In the genomic region with DNA sequence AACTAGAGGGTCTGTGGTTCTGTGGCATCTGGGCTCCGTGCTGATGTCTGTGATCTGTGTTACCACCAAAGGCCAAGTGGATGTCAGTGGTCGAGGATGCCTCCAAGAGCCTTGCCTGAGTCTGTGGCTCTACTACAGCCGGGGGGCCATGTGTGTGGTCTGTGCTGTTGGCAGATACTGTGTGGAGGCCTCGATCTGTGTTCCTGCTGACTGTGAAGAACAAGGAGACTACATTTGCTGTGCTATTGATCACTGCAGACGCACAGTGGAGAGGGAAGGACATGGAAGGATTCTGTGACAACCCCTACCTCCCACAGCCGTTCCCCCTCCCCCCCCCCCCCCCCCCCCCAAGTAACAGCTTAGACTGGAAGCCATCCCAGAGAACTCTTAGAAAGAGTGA, we compare ENCODE assay signal across 24 mouse cellular contexts. TPM values are rescaled to one million over a fixed set of nuclear protein-coding genes. Genes with fewer than 3 reads are reported as not detected.
DNase-seq lines count a peak whose midpoint lies in the region; ATAC-seq and TF ChIP-seq lines count a peak whose summit lies in the region.
"Not testable (repeated sequence)": the region's sequence is repeated elsewhere in the genome, so short reads cannot be mapped to it uniquely, and the experiment has no call there.
"Had no signal": no experiment of that assay in that cellular context is flagged by ENCODE, and none has a peak within 500 bp of the region (broad histone marks: within the 10 kb centered on the region; RNA-seq: fewer than 3 reads in every experiment).

No protein-coding gene starts in this region.

- not testable (repeated sequence) for H3K4me3 ChIP-seq in forebrain, embryonic 11.5 days (ENCODE audit: low read depth, low read length); hindbrain, embryonic 15.5 days; hindbrain, postnatal 0 days (ENCODE audit: low read length); intestine, embryonic 15.5 days (replicated peaks); midbrain, embryonic 12.5 days; midbrain, embryonic 15.5 days; midbrain, postnatal 0 days (ENCODE audit: low read depth, low read length); neural tube, embryonic 13.5 days

- not testable (repeated sequence) for H3K9ac ChIP-seq in forebrain, embryonic 11.5 days (ENCODE audit: low read length); hindbrain, embryonic 15.5 days; hindbrain, postnatal 0 days (replicated peaks; ENCODE audit: low read length); intestine, embryonic 15.5 days; midbrain, embryonic 12.5 days (replicated peaks); midbrain, embryonic 15.5 days; midbrain, postnatal 0 days (replicated peaks; ENCODE audit: low read length, poor library complexity, severe bottlenecking); neural tube, embryonic 13.5 days

- ATAC-seq in forebrain, embryonic 11.5 days (replicated peaks; ENCODE audit: low FRiP score): 0 out of 2 replicates have a peak, but pooled peaks have one; percentile 33
- ATAC-seq in hindbrain, embryonic 15.5 days (ENCODE audit: low FRiP score, low read depth): 0 out of 2 replicates have a peak, but pooled peaks have one; percentile 48
- ATAC-seq in hindbrain, postnatal 0 days: peak; percentile 62; the same call in 1 of the 2 replicates
- ATAC-seq in intestine, embryonic 15.5 days: peak; percentile 34; the same call in 1 of the 2 replicates
- ATAC-seq in midbrain, embryonic 12.5 days (ENCODE audit: low FRiP score, low read depth): peak; percentile 38; the same call in 1 of the 2 replicates
- 0 out of 2 replicates have a peak, but pooled peaks have one; percentile 17 for ATAC-seq in midbrain, embryonic 15.5 days (replicated peaks)
- ATAC-seq in midbrain, postnatal 0 days (ENCODE audit: low FRiP score): peak; percentile 44
- ATAC-seq in neural tube, embryonic 13.5 days (ENCODE audit: low read depth): peak; percentile 47; the same call in 1 of the 2 replicates

- not testable (repeated sequence) for H3K4me2 ChIP-seq in forebrain, embryonic 11.5 days (ENCODE audit: low read depth, low read length, severe bottlenecking); hindbrain, embryonic 15.5 days; hindbrain, postnatal 0 days (ENCODE audit: low read depth, low read length); intestine, embryonic 15.5 days (replicated peaks); midbrain, embryonic 12.5 days (replicated peaks); midbrain, embryonic 15.5 days; midbrain, postnatal 0 days (ENCODE audit: low read depth, low read length, poor library complexity, severe bottlenecking); neural tube, embryonic 13.5 days

- H3K27ac ChIP-seq in forebrain, embryonic 11.5 days (ENCODE audit: low read depth, low read length); hindbrain, embryonic 15.5 days (replicated peaks); hindbrain, postnatal 0 days; intestine, embryonic 15.5 days; midbrain, embryonic 12.5 days (replicated peaks); midbrain, embryonic 15.5 days; midbrain, postnatal 0 days (ENCODE audit: low read depth, low read length); neural tube, embryonic 13.5 days (replicated peaks): not testable (repeated sequence)

- H3K9me3 ChIP-seq in forebrain, embryonic 11.5 days (ENCODE audit: control insufficient read depth, low read length); hindbrain, embryonic 15.5 days; hindbrain, postnatal 0 days (ENCODE audit: low read length); intestine, embryonic 15.5 days; midbrain, embryonic 12.5 days; midbrain, embryonic 15.5 days; midbrain, postnatal 0 days (ENCODE audit: low read length); neural tube, embryonic 13.5 days: not testable (repeated sequence)

- not testable (repeated sequence) for H3K4me1 ChIP-seq in forebrain, embryonic 11.5 days (replicated peaks; ENCODE audit: control insufficient read depth, insufficient read depth, low read length); hindbrain, embryonic 15.5 days (replicated peaks); hindbrain, postnatal 0 days (ENCODE audit: insufficient read depth, low read length); intestine, embryonic 15.5 days (replicated peaks); midbrain, embryonic 12.5 days; midbrain, embryonic 15.5 days; midbrain, postnatal 0 days (ENCODE audit: insufficient read depth, low read length); neural tube, embryonic 13.5 days (replicated peaks)

- no CpG with 5 or more reads among the region's 6 CpGs for WGBS in forebrain, embryonic 11.5 days
- WGBS in hindbrain, embryonic 15.5 days: no CpG with 5 or more reads among the region's 6 CpGs
- WGBS in hindbrain, postnatal 0 days: no CpG with 5 or more reads among the region's 6 CpGs
- WGBS in intestine, embryonic 15.5 days: no CpG with 5 or more reads among the region's 6 CpGs
- WGBS in midbrain, embryonic 12.5 days: no CpG with 5 or more reads among the region's 6 CpGs
- no CpG with 5 or more reads among the region's 6 CpGs for WGBS in midbrain, embryonic 15.5 days
- WGBS in midbrain, postnatal 0 days: no CpG with 5 or more reads among the region's 6 CpGs
- WGBS in neural tube, embryonic 13.5 days: no CpG with 5 or more reads among the region's 6 CpGs

- not testable (repeated sequence) for DNase-seq in forebrain, embryonic 11.5 days (ENCODE audit: low spot score); hindbrain, postnatal 0 days (ENCODE audit: low spot score); midbrain, postnatal 0 days (ENCODE audit: low spot score)

- not testable (repeated sequence) for H3K36me3 ChIP-seq in forebrain, embryonic 11.5 days (ENCODE audit: control insufficient read depth, insufficient read depth, low read length); hindbrain, embryonic 15.5 days; hindbrain, postnatal 0 days (ENCODE audit: insufficient read depth, low read length); intestine, embryonic 15.5 days; midbrain, embryonic 12.5 days; midbrain, embryonic 15.5 days (replicated peaks); midbrain, postnatal 0 days (ENCODE audit: insufficient read depth, low read length); neural tube, embryonic 13.5 days

- H3K27me3 ChIP-seq in forebrain, embryonic 11.5 days (ENCODE audit: control insufficient read depth, insufficient read depth, low read length); hindbrain, embryonic 15.5 days; hindbrain, postnatal 0 days (ENCODE audit: insufficient read depth, low read length); intestine, embryonic 15.5 days (replicated peaks); midbrain, embryonic 12.5 days; midbrain, embryonic 15.5 days (replicated peaks); midbrain, postnatal 0 days (ENCODE audit: insufficient read depth, low read length); neural tube, embryonic 13.5 days: not testable (repeated sequence)

- TF ChIP-seq CTCF in hindbrain, postnatal 0 days (IDR thresholded peaks at IDR 0.05; ENCODE audit: low read depth); midbrain, postnatal 0 days (IDR thresholded peaks at IDR 0.05): not testable (repeated sequence)

RNA-seq across cellular contexts. Expression of a gene that starts 29.0 kb away (rescaled TPM):
- polyA plus RNA-seq in forebrain, embryonic 11.5 days (2014; fragmentation: Nextera tagmentation; extraction: Ambion mirVana): not detected in 2 replicates
- not detected in 2 replicates for polyA plus RNA-seq in hindbrain, embryonic 15.5 days (2015; fragmentation: Nextera tagmentation; extraction: Ambion mirVana)
- not detected in 2 replicates for total RNA-seq in hindbrain, postnatal 0 days (2014; rRNA removed)
- polyA plus RNA-seq in hindbrain, postnatal 0 days (2015; fragmentation: Nextera tagmentation; extraction: Ambion mirVana): not detected in 2 replicates
- not detected in 2 replicates for polyA plus RNA-seq in intestine, embryonic 15.5 days (2015; fragmentation: Nextera tagmentation; extraction: Ambion mirVana)
- not detected in 2 replicates for polyA plus RNA-seq in midbrain, embryonic 12.5 days (2016; fragmentation: Nextera tagmentation; extraction: Ambion mirVana)
- not detected in 2 replicates for polyA plus RNA-seq in midbrain, embryonic 15.5 days (2015; fragmentation: Nextera tagmentation; extraction: Ambion mirVana)
- total RNA-seq in midbrain, postnatal 0 days (2014; rRNA removed): not detected in 2 replicates
- not detected in 2 replicates for polyA plus RNA-seq in midbrain, postnatal 0 days (2015; fragmentation: Nextera tagmentation; extraction: Ambion mirVana)
- polyA plus RNA-seq in neural tube, embryonic 13.5 days (2015; fragmentation: Nextera tagmentation; extraction: Ambion mirVana): not detected in 2 replicates
- total RNA-seq: adrenal gland, postnatal 14 days; adrenal gland, postnatal 36 days; CH12.LX; G1E had no signal
- polyA plus RNA-seq: activated CD4-positive, CD25-positive, alpha-beta regulatory T cell, adult 4 months; CD4-positive, CD25-positive, alpha-beta regulatory T cell, adult 4 months; cerebellum, adult 2 months; cortical plate, adult 2 months; embryonic facial prominence, embryonic 10.5 days; embryonic facial prominence, embryonic 12.5 days; embryonic facial prominence, embryonic 14.5 days; forebrain, embryonic 12.5 days; forebrain, embryonic 14.5 days; G1E; Patski had no signal

RNA-seq across cellular contexts. Expression of a gene that starts 42.4 kb away (rescaled TPM):
- polyA plus RNA-seq in forebrain, embryonic 11.5 days (2014; fragmentation: Nextera tagmentation; extraction: Ambion mirVana): not detected in 2 replicates
- polyA plus RNA-seq in hindbrain, embryonic 15.5 days (2015; fragmentation: Nextera tagmentation; extraction: Ambion mirVana): not detected in 2 replicates
- total RNA-seq in hindbrain, postnatal 0 days (2014; rRNA removed): not detected in 2 replicates
- not detected in 2 replicates for polyA plus RNA-seq in hindbrain, postnatal 0 days (2015; fragmentation: Nextera tagmentation; extraction: Ambion mirVana)
- not detected in 2 replicates for polyA plus RNA-seq in intestine, embryonic 15.5 days (2015; fragmentation: Nextera tagmentation; extraction: Ambion mirVana)
- polyA plus RNA-seq in midbrain, embryonic 12.5 days (2016; fragmentation: Nextera tagmentation; extraction: Ambion mirVana): not detected in 2 replicates
- polyA plus RNA-seq in midbrain, embryonic 15.5 days (2015; fragmentation: Nextera tagmentation; extraction: Ambion mirVana): not detected in 2 replicates
- not detected in 2 replicates for total RNA-seq in midbrain, postnatal 0 days (2014; rRNA removed)
- polyA plus RNA-seq in midbrain, postnatal 0 days (2015; fragmentation: Nextera tagmentation; extraction: Ambion mirVana): not detected in 2 replicates
- polyA plus RNA-seq in neural tube, embryonic 13.5 days (2015; fragmentation: Nextera tagmentation; extraction: Ambion mirVana): not detected in 2 replicates
- total RNA-seq: adrenal gland, adult 18-20 months; adrenal gland, adult 8-10 months; adrenal gland, postnatal 14 days; adrenal gland, postnatal 36 days; CH12.LX had no signal
- polyA plus RNA-seq: activated CD4-positive, CD25-positive, alpha-beta regulatory T cell, adult 4 months; CD4-positive, CD25-positive, alpha-beta regulatory T cell, adult 4 months; cerebellum, adult 2 months; cortical plate, adult 2 months; embryonic facial prominence, embryonic 10.5 days; embryonic facial prominence, embryonic 12.5 days; forebrain, embryonic 12.5 days; forebrain, embryonic 14.5 days; G1E; Patski had no signal

RNA-seq across cellular contexts. Expression of a gene that starts 53.2 kb away (rescaled TPM):
- polyA plus RNA-seq in forebrain, embryonic 11.5 days (2014; fragmentation: Nextera tagmentation; extraction: Ambion mirVana): not detected in 2 replicates
- polyA plus RNA-seq in hindbrain, embryonic 15.5 days (2015; fragmentation: Nextera tagmentation; extraction: Ambion mirVana): not detected in 2 replicates
- total RNA-seq in hindbrain, postnatal 0 days (2014; rRNA removed): not detected in 2 replicates
- not detected in 2 replicates for polyA plus RNA-seq in hindbrain, postnatal 0 days (2015; fragmentation: Nextera tagmentation; extraction: Ambion mirVana)
- polyA plus RNA-seq in intestine, embryonic 15.5 days (2015; fragmentation: Nextera tagmentation; extraction: Ambion mirVana): not detected in 2 replicates
- not detected in 2 replicates for polyA plus RNA-seq in midbrain, embryonic 12.5 days (2016; fragmentation: Nextera tagmentation; extraction: Ambion mirVana)
- polyA plus RNA-seq in midbrain, embryonic 15.5 days (2015; fragmentation: Nextera tagmentation; extraction: Ambion mirVana): not detected in 2 replicates
- total RNA-seq in midbrain, postnatal 0 days (2014; rRNA removed): not detected in 2 replicates
- not detected in 2 replicates for polyA plus RNA-seq in midbrain, postnatal 0 days (2015; fragmentation: Nextera tagmentation; extraction: Ambion mirVana)
- not detected in 2 replicates for polyA plus RNA-seq in neural tube, embryonic 13.5 days (2015; fragmentation: Nextera tagmentation; extraction: Ambion mirVana)
- total RNA-seq: adrenal gland, adult 18-20 months; adrenal gland, adult 8-10 months; adrenal gland, postnatal 14 days; adrenal gland, postnatal 36 days; CH12.LX had no signal
- polyA plus RNA-seq: activated CD4-positive, CD25-positive, alpha-beta regulatory T cell, adult 4 months; CD4-positive, CD25-positive, alpha-beta regulatory T cell, adult 4 months; cerebellum, adult 2 months; cortical plate, adult 2 months; embryonic facial prominence, embryonic 10.5 days; embryonic facial prominence, embryonic 12.5 days; forebrain, embryonic 12.5 days; forebrain, embryonic 14.5 days; G1E; Patski had no signal
